Mouse (Mus musculus): Measurements from ENCODE around the gene Bend5.

DNA sequence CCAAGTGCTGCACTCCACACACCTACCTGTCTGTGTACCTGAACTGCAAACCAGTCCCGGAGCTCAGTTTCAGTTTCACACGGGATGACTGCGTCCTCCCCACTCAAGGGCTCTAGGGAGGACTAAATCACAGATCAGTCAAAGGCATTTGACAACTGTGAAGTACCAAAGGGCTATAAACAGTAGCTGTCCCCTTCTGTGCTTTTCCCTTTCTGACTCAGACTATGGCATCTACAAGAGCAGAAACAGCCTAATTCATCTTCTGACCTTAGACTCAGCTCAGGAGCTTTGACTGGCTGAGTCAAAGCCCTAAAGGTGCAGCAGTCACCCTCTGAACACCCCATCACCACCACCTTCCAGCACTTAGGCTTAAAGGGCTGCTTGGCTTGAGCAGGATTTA is 56.9 kb downstream of the Bend5 start:
- TF ChIP-seq CTCF (conservative IDR thresholded peaks at IDR 0.05; ENCODE audit: low read length) (no peak), NANOG (IDR thresholded peaks at IDR 0.05; ENCODE audit: borderline replicate concordance, low read length) (no peak)

All from E14TG2a.4 (cell line).